Mouse (Mus musculus) kidney, adult 2 months (tissue): ENCODE data around the gene Fig4. TPM values are rescaled to one million over a fixed set of nuclear protein-coding genes. Genes with fewer than 3 reads are reported as not detected.

ENCODE experiments used
- DNase-seq: peaks from one replicate; pipeline ENCODE4 v3.0.0; 2021
- H3K27ac ChIP-seq: fragments of 200-500 bp; 2 replicates; pipeline ENCODE4 v1.5.1; 2012; ENCODE audit warnings: low read depth, low read length, control low read depth, inconsistent platforms; ENCODE audit not compliant: insufficient read depth
- H3K27me3 ChIP-seq: fragments of 200-500 bp; replicated peaks from 2 replicates; pipeline ENCODE4 v1.6.1; 2012; ENCODE audit warnings: mild to moderate bottlenecking, moderate library complexity, low read length, inconsistent platforms; ENCODE audit not compliant: control insufficient read depth, insufficient read depth
- H3K36me3 ChIP-seq: fragments of 200-500 bp; 2 replicates; pipeline ENCODE4 v1.6.1; 2012; ENCODE audit warnings: mild to moderate bottlenecking, moderate library complexity, low read length, inconsistent platforms; ENCODE audit not compliant: control insufficient read depth, insufficient read depth
- H3K4me1 ChIP-seq: fragments of 200-500 bp; 2 replicates; pipeline ENCODE4 v1.6.1; 2011; ENCODE audit warnings: low read length; ENCODE audit not compliant: control insufficient read depth, insufficient read depth
- H3K4me3 ChIP-seq: fragments of 200-500 bp; 2 replicates; pipeline ENCODE4 v1.5.1; 2011; ENCODE audit warnings: mild to moderate bottlenecking, low read depth, low read length, control low read depth; ENCODE audit not compliant: insufficient read depth
- CTCF ChIP-seq: fragments of 200-500 bp; conservative IDR thresholded peaks from 2 replicates; pipeline ENCODE4 v1.5.1; 2011; ENCODE audit warnings: low read depth, mild to moderate bottlenecking, control low read depth, low read length, moderate library complexity, mixed read lengths; ENCODE audit not compliant: insufficient read depth, insufficient read length
- POLR2A ChIP-seq: fragments of 200-500 bp; IDR thresholded peaks from one replicate; pipeline ENCODE4 v1.6.1; 2011; ENCODE audit warnings: low read depth, low read length, control low read depth
- WGBS: fragments of 180-500 bp; shearing (Covaris S2); methylation state at CpG from one replicate; pipeline ENCODE4 v1.1.7; 2018; 5-methylcytosine and 5-hydroxymethylcytosine counted together
- polyA plus RNA-seq: library from polyadenylated mRNA; depleted of rRNA; stranded (reverse); fragments of >200 nt; gene quantifications from 2 replicates; pipeline ENCODE4 v1.2.3, GENCODE M21; 2012

The Fig4 gene
- polyA plus RNA-seq, 1 experiment: 13.4 TPM

- Histone ChIP-seq H3K4me1 (no peaks in the 10 kb centered on the region), H3K4me3 (no peak overlapping the region), H3K36me3 (no peaks in the 10 kb centered on the region; the same call in 1 of the 2 replicates), H3K27ac (no peak overlapping the region), H3K27me3 (no peaks in the 10 kb centered on the region)
- DNase-seq: no peak
- TF ChIP-seq POLR2A (no peak), CTCF (peak; percentile 45)
- WGBS: 59% methylated on average over 7 of the region's 7 CpGs
Observed at GRCm38 (mm10) chr10:41271860-41272259, 31.2 kb downstream of the Fig4 start.

DNA sequence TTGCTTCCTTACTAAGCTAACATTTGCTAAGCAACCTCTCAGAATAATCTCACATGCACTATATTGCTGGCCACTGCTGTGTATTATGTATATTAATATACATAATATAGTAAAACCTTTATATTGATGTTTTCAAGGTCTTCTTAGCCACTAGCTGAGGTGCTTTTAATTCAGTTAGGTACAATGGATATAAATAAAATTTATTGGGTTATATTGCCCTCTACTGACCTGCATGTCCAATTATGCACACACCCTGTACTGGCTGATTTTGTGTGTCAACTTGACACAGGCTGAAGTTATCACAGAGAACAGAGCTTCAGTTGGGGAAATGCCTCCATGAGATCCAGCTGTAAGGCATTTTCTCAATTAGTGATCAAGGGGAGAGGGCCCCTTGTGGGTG, 41.2 kb downstream of the Fig4 start:
- Histone ChIP-seq H3K36me3 (peaks cover 4% of the 10 kb centered on the region; the same call in 1 of the 2 replicates), H3K4me3 (no peak overlapping the region), H3K27ac (no peak overlapping the region), H3K27me3 (no peaks in the 10 kb centered on the region), H3K4me1 (no peaks in the 10 kb centered on the region)
- no peak for DNase-seq
- no peak for TF ChIP-seq CTCF
- no peak for TF ChIP-seq POLR2A

DNA sequence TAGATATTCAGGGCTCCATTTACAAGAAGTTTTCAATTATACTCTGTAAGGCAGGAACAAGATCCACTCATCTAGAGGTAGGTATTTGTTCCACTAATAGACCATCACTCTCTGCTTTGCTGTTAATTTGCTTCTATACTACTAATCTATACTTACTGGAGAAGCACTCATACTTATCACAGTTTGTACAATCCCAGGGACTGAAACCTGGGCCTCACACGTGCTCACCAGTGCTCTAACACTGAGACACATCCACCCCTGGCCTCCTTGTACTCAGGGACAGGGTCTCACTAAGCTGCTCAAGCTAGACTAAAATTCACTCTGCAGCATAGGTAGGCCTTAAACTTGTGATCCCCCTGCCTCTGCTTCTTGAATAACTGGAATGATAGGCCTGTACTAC, 41.8 kb downstream of the Fig4 start:
- Histone ChIP-seq H3K27ac (no peak overlapping the region), H3K4me1 (no peaks in the 10 kb centered on the region), H3K27me3 (no peaks in the 10 kb centered on the region), H3K36me3 (peaks cover 4% of the 10 kb centered on the region; the same call in 1 of the 2 replicates), H3K4me3 (no peak overlapping the region)
- TF ChIP-seq POLR2A: no peak
- no peak for TF ChIP-seq CTCF
- 67% methylated on average over 1 of the region's 1 CpGs for WGBS
- DNase-seq: no peak

- H3K4me1 ChIP-seq: no peaks in the 10 kb centered on the region
- no peaks in the 10 kb centered on the region for H3K27me3 ChIP-seq
- no peak overlapping the region for H3K4me3 ChIP-seq
- no peak overlapping the region for H3K27ac ChIP-seq
- peak; percentile 19 for DNase-seq
- WGBS: 59% methylated on average over 8 of the region's 8 CpGs
- H3K36me3 ChIP-seq: peaks cover 4% of the 10 kb centered on the region; the same call in 1 of the 2 replicates
- TF ChIP-seq CTCF (no peak), POLR2A (no peak)
Observed at GRCm38 (mm10) chr10:41260243-41261006, 42.6 kb downstream of the Fig4 start.

GRCm38 (mm10) chr10:41250749-41251065, 52.4 kb downstream of the Fig4 start:
- TF ChIP-seq CTCF (no peak), POLR2A (no peak)
- no peak overlapping the region for H3K27ac ChIP-seq
- no peak for DNase-seq
- 65% methylated on average over 5 of the region's 5 CpGs for whole genome bisulfite sequencing
- H3K27me3 ChIP-seq: no peaks in the 10 kb centered on the region
- H3K4me3 ChIP-seq: no peak overlapping the region
- no peaks in the 10 kb centered on the region; the same call in 1 of the 2 replicates for H3K36me3 ChIP-seq
- H3K4me1 ChIP-seq: no peaks in the 10 kb centered on the region

DNA sequence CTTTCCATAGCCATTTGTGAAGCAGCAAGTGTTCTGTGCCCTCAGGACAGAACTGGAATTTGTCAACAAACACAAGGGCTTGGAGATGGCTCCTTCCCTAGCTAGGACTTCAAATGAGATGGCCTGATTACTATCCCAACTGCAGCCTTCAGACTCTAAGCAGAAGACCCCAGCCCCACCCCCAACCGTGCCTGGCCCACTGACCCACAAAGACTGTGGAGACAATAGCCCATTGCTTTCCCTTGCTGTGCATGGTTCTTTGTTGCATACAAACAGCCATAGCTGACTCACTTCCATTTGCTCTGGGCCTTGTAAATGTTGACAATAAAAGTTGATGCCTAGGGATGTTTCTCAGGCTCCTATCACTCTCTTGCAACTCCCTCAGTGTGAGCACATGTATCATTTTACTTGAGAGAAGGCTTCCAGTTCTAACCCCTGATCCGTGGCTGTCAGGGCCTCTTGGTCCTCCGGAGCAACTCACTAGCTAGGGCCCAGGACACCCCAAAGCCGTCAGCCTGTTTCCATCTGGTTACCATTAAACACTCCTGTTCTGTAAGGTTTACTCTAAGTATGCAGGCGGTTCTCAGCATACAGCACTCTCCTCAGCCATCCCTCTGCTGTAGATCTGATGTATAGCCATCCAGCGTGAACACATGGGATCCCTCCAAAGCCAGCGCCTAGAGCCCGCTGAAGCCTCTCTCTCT, 52.9 kb downstream of the Fig4 start:
- Histone ChIP-seq H3K27me3 (no peaks in the 10 kb centered on the region), H3K4me1 (no peaks in the 10 kb centered on the region), H3K4me3 (no peak overlapping the region), H3K27ac (no peak overlapping the region), H3K36me3 (no peaks in the 10 kb centered on the region; the same call in 1 of the 2 replicates)
- TF ChIP-seq CTCF: no peak
- TF ChIP-seq POLR2A: no peak
- no peak for DNase-seq
- 67% methylated on average over 8 of the region's 8 CpGs for WGBS

DNA sequence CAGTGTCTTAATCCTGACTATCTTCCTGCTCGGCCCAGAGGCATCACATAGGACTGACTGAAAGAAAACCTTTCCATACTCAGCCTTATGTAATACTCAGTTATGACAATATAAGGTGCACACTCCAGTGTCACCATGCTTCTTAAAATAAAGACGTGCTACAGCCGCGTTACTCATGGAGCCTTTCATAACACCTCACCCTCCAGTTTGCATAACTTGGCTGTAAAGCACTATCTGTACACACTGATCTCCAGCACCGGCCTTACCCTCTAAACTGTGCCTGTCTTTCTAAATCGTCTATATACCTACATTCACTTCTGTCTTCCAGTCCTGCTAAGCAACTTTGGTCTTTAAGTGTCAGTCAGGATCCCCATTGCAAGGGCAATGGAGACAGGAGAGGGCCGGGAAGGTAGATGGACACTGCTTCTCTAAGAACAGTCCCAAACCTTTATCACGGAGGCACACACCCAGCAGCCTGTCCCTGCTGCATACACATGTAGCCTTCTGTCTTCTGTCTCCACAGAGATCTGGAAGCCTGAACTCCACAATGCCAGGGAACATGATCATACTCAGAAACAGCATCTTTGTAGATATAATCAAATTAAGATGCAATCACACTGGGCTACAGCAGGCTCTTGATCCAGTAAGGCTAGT, 53.9 kb downstream of the Fig4 start:
- no peak overlapping the region for H3K27ac ChIP-seq

More for the DNA sequence above, 53.9 kb downstream of the Fig4 start:
- H3K4me1 ChIP-seq: no peaks in the 10 kb centered on the region
- H3K36me3 ChIP-seq: no peaks in the 10 kb centered on the region; the same call in 1 of the 2 replicates
- DNase-seq: no peak
- WGBS: 94% methylated on average over 8 of the region's 8 CpGs
- TF ChIP-seq CTCF (no peak), POLR2A (no peak)
- no peaks in the 10 kb centered on the region for H3K27me3 ChIP-seq
- H3K4me3 ChIP-seq: no peak overlapping the region
